Mouse (Mus musculus): Measurements from ENCODE around the gene Ryk. TPM values are rescaled to one million over a fixed set of nuclear protein-coding genes. Genes with fewer than 3 reads are reported as not detected.

Gene Ryk
- polyA plus RNA-seq, 2 experiments = 4.9 to 10.8 TPM

DNA sequence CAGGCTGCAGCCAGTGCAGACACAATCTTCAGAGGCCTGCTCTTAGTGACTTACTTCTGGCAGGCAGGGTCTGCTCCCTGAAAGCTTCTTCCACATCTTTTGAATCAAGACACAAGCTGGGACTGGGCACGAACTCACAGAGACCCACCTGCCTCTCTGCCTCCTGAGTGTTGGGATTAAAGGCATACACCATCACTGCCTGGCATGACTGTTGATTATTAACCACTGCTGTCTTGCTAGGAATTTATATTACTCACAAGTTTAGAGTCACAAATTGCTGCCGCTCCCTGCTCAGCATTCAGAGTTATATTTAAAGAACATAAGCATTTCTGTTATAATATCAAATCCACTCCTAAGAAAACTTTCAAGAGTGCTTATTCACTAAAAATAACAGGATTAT lies 23.1 kb downstream of the Ryk start:
- no peak for TF ChIP-seq EP300 (IDR thresholded peaks at IDR 0.05; ENCODE audit: low read depth)
- TF ChIP-seq CTCF (IDR thresholded peaks at IDR 0.05; ENCODE audit: low read depth) = no peak
- no peak for ATAC-seq (ENCODE audit: insufficient read depth)

DNA sequence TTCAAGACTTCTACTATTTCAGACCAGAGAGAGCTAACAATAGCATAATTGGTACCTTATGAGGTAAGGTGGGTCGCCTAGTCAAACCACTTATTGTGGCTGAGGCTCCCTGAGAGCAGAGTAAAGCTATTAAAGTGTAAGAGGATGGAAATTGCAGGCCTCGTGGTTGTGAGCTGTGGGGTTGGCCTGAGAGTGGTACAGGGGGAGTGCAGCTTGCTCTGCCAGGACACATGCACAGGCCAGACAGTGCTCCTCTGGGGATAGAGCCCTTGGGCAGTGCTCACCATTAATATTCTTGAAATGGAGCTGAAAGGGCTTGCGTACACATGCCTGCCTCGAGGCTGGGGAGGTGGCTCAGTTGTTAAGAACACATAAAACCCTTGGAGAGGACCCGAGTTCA lies 23.6 kb downstream of the Ryk start:
- WGBS (ENCODE audit: insufficient replicate concordance) = 73% methylated on average over 5 of the region's 5 CpGs
- Histone ChIP-seq H3K27me3 (ENCODE audit: control insufficient read depth, insufficient read depth, low read length) (no peaks in the 10 kb centered on the region), H3K9ac (replicated peaks) (no peak overlapping the region), H3K9me3 (ENCODE audit: control insufficient read depth, low read length) (no peaks in the 10 kb centered on the region), H3K4me1 (replicated peaks; ENCODE audit: control insufficient read depth in 2 of 2, insufficient read depth in 2 of 2, low read length in 1 of 2) (peaks cover 0 to 20% of the 10 kb centered on the region in 2 experiments; a peak in 2 of 4 replicates), H3K4me3 (ENCODE audit: insufficient read depth in 1 of 2, low read depth in 2 of 2, low read length in 2 of 2) (no peak overlapping the region), H3K36me3 (replicated peaks; ENCODE audit: control insufficient read depth, insufficient read depth, low read depth) (no peaks in the 10 kb centered on the region), H3K27ac (no peak overlapping the region), H3K4me2 (ENCODE audit: low read depth) (no peak overlapping the region)
- no peak for DNase-seq (ENCODE audit: low read depth in 3 of 3, low spot score in 3 of 3)
- no peak for ATAC-seq (ENCODE audit: insufficient read depth)
- no peak for TF ChIP-seq CTCF (IDR thresholded peaks at IDR 0.05; ENCODE audit: low read depth)
- no peak for TF ChIP-seq EP300 (IDR thresholded peaks at IDR 0.05; ENCODE audit: low read depth)

More for the DNA sequence above, 23.1 kb downstream of the Ryk start:
- Histone ChIP-seq H3K4me2 (ENCODE audit: low read depth) (no peak overlapping the region), H3K27me3 (ENCODE audit: control insufficient read depth, insufficient read depth, low read length) (no peaks in the 10 kb centered on the region), H3K4me3 (ENCODE audit: insufficient read depth in 1 of 2, low read depth in 2 of 2, low read length in 2 of 2) (no peak overlapping the region), H3K9ac (replicated peaks) (no peak overlapping the region), H3K27ac (no peak overlapping the region), H3K4me1 (replicated peaks; ENCODE audit: control insufficient read depth in 2 of 2, insufficient read depth in 2 of 2, low read length in 1 of 2) (peaks cover 0 to 20% of the 10 kb centered on the region in 2 experiments; a peak in 2 of 4 replicates), H3K9me3 (ENCODE audit: control insufficient read depth, low read length) (no peaks in the 10 kb centered on the region), H3K36me3 (replicated peaks; ENCODE audit: control insufficient read depth, insufficient read depth, low read depth) (no peaks in the 10 kb centered on the region)
- no peak for DNase-seq (ENCODE audit: low read depth in 3 of 3, low spot score in 3 of 3)
- WGBS (ENCODE audit: insufficient replicate concordance) = 74% methylated on average over 2 of the region's 2 CpGs

DNA sequence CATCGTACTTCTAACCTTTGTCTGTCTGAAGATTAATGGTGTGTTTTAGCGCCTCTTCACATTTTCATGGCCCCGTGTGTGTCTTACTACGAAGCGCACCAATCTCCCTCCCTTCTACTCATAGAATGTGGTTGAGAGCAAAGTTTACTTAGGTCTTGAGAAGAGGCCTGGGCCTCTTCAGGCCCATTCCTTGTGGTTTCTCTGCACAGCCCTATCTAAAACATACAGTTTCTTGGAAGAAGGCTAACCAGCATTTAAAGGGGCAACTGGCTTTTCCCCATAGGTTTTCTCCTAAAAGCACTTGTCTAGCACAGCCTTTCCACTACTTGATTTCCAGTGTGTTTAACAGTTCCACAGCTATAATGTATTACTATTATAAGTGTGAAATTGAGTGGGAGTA lies 24.7 kb downstream of the Ryk start:
- no peaks in the 10 kb centered on the region for H3K36me3 ChIP-seq (replicated peaks; ENCODE audit: control insufficient read depth, insufficient read depth, low read depth)
- no peak overlapping the region for H3K4me3 ChIP-seq (ENCODE audit: insufficient read depth in 1 of 2, low read depth in 2 of 2, low read length in 2 of 2)
- H3K4me1 ChIP-seq (replicated peaks; ENCODE audit: control insufficient read depth in 2 of 2, insufficient read depth in 2 of 2, low read length in 1 of 2) = peaks cover 0 to 20% of the 10 kb centered on the region in 2 experiments; a peak in 2 of 4 replicates
- DNase-seq (ENCODE audit: low read depth in 3 of 3, low spot score in 3 of 3) (no peak), ATAC-seq (ENCODE audit: insufficient read depth) (no peak)
- no peak overlapping the region for H3K9ac ChIP-seq (replicated peaks)
- no peaks in the 10 kb centered on the region for H3K9me3 ChIP-seq (ENCODE audit: control insufficient read depth, low read length)
- WGBS (ENCODE audit: insufficient replicate concordance) = 77% methylated on average over 5 of the region's 5 CpGs
- TF ChIP-seq CTCF (IDR thresholded peaks at IDR 0.05; ENCODE audit: low read depth) (no peak), EP300 (IDR thresholded peaks at IDR 0.05; ENCODE audit: low read depth) (no peak)
- no peaks in the 10 kb centered on the region for H3K27me3 ChIP-seq (ENCODE audit: control insufficient read depth, insufficient read depth, low read length)
- H3K4me2 ChIP-seq (ENCODE audit: low read depth) = no peak overlapping the region
- no peak overlapping the region for H3K27ac ChIP-seq

DNA sequence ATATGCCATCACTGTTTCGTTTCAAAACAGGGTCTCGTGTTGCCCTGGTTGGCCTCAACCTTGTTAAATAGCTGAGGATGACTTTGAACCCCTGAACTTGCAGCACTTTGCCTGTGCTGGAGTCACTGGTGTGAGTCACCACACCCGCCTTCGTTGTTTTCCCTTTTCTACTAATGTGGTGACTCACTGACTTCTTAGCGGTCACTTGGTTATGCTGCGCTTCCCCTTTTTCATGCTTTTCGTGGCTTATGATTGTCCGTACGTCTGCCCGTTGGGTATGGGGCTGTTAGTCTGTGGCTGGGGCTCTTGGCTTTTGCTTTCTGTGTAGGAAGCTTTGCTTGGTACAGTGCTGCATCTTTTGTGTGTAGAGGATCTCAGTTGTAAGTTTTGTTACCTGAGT lies 25.2 kb downstream of the Ryk start:
- no peaks in the 10 kb centered on the region for H3K36me3 ChIP-seq (replicated peaks; ENCODE audit: control insufficient read depth, insufficient read depth, low read depth)
- no peaks in the 10 kb centered on the region for H3K27me3 ChIP-seq (ENCODE audit: control insufficient read depth, insufficient read depth, low read length)
- no peak overlapping the region for H3K27ac ChIP-seq
- no peak overlapping the region for H3K4me2 ChIP-seq (ENCODE audit: low read depth)
- TF ChIP-seq EP300 (IDR thresholded peaks at IDR 0.05; ENCODE audit: low read depth) (no peak), CTCF (IDR thresholded peaks at IDR 0.05; ENCODE audit: low read depth) (no peak)
- WGBS (ENCODE audit: insufficient replicate concordance) = 40% methylated on average over 10 of the region's 10 CpGs
- H3K4me1 ChIP-seq (replicated peaks; ENCODE audit: control insufficient read depth in 2 of 2, insufficient read depth in 2 of 2, low read length in 1 of 2) = peaks cover 0 to 20% of the 10 kb centered on the region in 2 experiments; a peak in 2 of 4 replicates
- H3K9ac ChIP-seq (replicated peaks) = no peak overlapping the region
- H3K9me3 ChIP-seq (ENCODE audit: control insufficient read depth, low read length) = no peaks in the 10 kb centered on the region
- DNase-seq (ENCODE audit: low read depth in 3 of 3, low spot score in 3 of 3) (no peak), ATAC-seq (ENCODE audit: insufficient read depth) (no peak)
- H3K4me3 ChIP-seq (ENCODE audit: insufficient read depth in 1 of 2, low read depth in 2 of 2, low read length in 2 of 2) = no peak overlapping the region

GRCm38 (mm10) chr9:102860802-102861469 lies 26.2 kb downstream of the Ryk start:
- no peak for DNase-seq (ENCODE audit: low read depth in 3 of 3, low spot score in 3 of 3)
- no peaks in the 10 kb centered on the region for H3K9me3 ChIP-seq (ENCODE audit: control insufficient read depth, low read length)
- 36% methylated on average over 7 of the region's 7 CpGs for WGBS (ENCODE audit: insufficient replicate concordance)
- no peaks in the 10 kb centered on the region for H3K27me3 ChIP-seq (ENCODE audit: control insufficient read depth, insufficient read depth, low read length)
- no peak overlapping the region for H3K9ac ChIP-seq (replicated peaks)
- H3K4me2 ChIP-seq (ENCODE audit: low read depth) = no peak overlapping the region
- no peaks in the 10 kb centered on the region for H3K36me3 ChIP-seq (replicated peaks; ENCODE audit: control insufficient read depth, insufficient read depth, low read depth)
- TF ChIP-seq EP300 (IDR thresholded peaks at IDR 0.05; ENCODE audit: low read depth) = no peak
- TF ChIP-seq CTCF (IDR thresholded peaks at IDR 0.05; ENCODE audit: low read depth) = no peak
- no peak overlapping the region for H3K27ac ChIP-seq
- no peak overlapping the region for H3K4me3 ChIP-seq (ENCODE audit: insufficient read depth in 1 of 2, low read depth in 2 of 2, low read length in 2 of 2)
- ATAC-seq (ENCODE audit: insufficient read depth) = no peak
- peaks cover 0 to 20% of the 10 kb centered on the region in 2 experiments; a peak in 2 of 4 replicates for H3K4me1 ChIP-seq (replicated peaks; ENCODE audit: control insufficient read depth in 2 of 2, insufficient read depth in 2 of 2, low read length in 1 of 2)

Measured in liver, embryonic 14.5 days (tissue).